Mouse (Mus musculus) kidney, postnatal 36 days (tissue): Measurements from ENCODE around the gene Tatdn3.

Experiments
- DNase-seq, 2 experiments: peaks; one replicate each; pipeline ENCODE4 v3.0.0; 2021 to 2022; ENCODE audit warnings: mixed read lengths in 2 of 2

Tatdn3 gene

DNA sequence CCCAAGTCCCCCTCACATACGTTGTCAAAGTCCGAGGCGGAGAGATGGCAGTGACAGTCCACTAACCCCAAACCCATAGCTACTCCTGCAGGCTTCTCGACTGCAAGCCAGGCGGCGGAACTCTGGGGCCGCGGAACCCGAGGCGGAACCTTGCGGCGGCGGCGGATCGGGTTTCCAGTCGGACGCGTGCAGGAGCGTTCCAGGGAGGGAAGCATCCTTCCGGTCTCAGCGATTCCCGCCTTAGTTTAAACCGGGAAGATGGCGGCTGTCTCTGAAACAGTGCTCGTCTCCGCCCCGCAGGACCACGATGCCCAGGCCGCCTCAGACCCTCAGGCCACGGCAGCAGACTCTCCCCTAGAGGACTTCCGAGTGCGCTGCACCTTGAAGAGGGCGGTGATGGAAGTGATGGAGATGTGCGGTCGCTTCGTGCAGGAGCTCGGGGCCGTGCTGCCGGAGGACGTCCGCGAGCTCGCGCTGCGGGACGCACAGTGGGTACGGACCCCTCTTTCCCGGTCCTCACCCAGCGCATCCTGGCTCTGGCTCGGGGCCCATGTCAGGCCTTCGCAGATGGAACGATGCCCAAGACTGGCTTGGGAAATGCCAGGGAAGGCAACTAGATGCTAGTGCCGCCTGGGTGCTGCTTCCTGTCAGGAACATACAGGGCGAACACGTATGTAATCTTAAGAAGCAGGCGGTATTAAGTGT lies at the start of gene Tatdn3, which contains the start of gene Nsl1:
TSS of gene Tatdn3 (minus strand) at position 152 of the 705 bp plus-strand sequence.
TSS of gene Nsl1 (plus strand) at position 232 of the 705 bp plus-strand sequence.
- peak; percentile 86 to 91 for DNase-seq

- no peak for DNase-seq
These were observed 48.4 kb upstream of the Tatdn3 start for GRCm38 (mm10) chr1:191111146-191111545.

- DNase-seq, result no peak
These were observed 47.2 kb upstream of the Tatdn3 start for GRCm38 (mm10) chr1:191109907-191110306.

- no peak for DNase-seq
These were observed 44.6 kb upstream of the Tatdn3 start for GRCm38 (mm10) chr1:191107306-191107705.

GRCm38 (mm10) chr1:191105246-191105645 lies 42.5 kb upstream of the Tatdn3 start:
- DNase-seq, result no peak

GRCm38 (mm10) chr1:191102730-191103370 lies 40.1 kb upstream of the Tatdn3 start:
- DNase-seq, result no peak

DNA sequence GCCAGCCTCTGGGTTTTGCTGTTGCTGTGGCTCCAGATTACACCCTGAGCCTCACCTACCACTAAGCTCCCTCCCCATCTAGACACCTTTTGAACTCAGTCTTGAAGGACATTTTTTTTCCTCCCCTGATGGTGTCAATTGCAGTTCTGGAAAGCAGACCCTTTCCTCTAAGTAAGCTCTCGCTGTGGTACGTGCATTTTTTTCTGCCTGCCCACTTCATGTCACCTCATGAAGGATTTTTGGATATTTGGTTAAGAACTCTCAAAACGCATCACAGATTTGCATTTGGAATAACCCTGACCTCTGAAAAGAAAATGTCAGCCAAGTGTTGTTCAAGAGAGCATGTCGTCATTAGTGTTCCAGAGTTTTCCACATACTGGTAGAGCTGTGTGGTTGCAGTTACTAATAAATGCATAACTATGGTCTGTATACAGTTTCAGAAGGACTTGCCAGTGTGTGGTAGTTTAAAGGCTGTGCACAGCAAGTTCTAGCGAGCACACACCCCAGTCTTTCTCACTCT lies 37.1 kb upstream of the Tatdn3 start:
- no peak for DNase-seq

GRCm38 (mm10) chr1:191099114-191099513 lies 36.4 kb upstream of the Tatdn3 start:
- DNase-seq, result no peak

- peak; percentile 37 to 74 for DNase-seq
These were observed 35.3 kb upstream of the Tatdn3 start, which contains the start of gene Batf3 for GRCm38 (mm10) chr1:191097802-191098747. TSS of gene Batf3 (plus strand) at chr1:191097847.

GRCm38 (mm10) chr1:191096871-191097681 lies 34.3 kb upstream of the Tatdn3 start:
- DNase-seq, result peak; percentile 31 to 47

GRCm38 (mm10) chr1:191095019-191095418 lies 32.3 kb upstream of the Tatdn3 start:
- DNase-seq, result no peak

GRCm38 (mm10) chr1:191093578-191093977 lies 30.8 kb upstream of the Tatdn3 start:
- DNase-seq, result no peak

DNA sequence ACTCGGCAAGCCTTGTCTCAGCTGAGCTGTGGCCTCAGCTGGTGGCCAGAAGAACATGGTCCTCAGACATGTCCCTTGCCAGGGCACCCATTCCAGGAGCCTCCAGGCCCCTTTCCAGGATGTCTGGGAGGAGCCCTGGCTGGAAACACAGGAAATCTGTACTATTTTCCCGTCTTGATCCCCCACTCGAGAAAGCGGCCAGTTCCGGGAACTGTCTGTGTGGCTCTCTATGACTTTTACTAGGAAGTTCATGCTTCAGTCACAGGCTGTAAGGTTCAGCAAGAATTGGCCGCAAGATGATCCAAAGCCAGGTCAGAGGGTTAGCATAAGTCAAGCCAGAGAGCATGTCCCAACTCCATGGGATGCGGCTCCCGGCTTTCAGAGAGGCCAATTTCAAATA lies 29.3 kb upstream of the Tatdn3 start:
- peak in 1 of 2 experiments; percentile 29 for DNase-seq

DNA sequence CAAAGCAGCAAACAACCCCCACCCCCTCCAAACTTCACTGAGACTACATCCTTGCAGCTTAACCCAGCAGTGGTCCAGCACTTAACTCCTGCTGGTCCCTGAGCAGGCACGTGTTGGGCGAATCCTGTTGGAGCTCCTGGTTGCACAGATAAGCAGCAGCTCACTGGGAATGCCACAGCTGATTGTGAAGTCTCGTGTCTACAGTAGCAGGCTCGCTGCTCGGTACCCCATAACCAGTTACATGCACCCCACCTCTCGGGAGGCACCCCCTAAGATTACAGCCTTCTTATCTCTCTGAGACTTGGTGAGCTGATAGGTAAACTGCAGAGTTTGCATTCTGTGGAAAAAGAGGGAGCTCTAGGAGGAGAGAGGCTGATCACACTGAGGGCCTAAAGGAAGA lies 26.6 kb upstream of the Tatdn3 start:
- no peak for DNase-seq

DNA sequence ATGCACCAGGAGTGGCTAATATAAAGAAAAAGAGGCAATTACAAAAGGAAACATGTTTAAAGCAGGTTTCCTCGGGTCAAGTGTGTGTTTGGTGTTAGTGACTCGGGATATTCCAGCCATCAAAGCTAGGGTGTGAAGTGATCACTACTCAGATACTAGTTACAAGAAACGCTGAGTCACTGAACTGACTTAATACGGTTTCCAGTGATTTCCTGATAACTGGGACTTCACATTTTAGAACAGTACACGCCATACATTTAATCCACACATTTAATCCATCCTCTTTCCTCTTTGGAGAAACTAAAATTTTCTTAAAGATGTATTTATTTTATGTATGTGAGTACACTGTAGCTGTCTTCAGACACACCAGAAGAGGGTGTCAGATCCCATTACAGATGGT lies 25.2 kb upstream of the Tatdn3 start:
- no peak for DNase-seq

DNA sequence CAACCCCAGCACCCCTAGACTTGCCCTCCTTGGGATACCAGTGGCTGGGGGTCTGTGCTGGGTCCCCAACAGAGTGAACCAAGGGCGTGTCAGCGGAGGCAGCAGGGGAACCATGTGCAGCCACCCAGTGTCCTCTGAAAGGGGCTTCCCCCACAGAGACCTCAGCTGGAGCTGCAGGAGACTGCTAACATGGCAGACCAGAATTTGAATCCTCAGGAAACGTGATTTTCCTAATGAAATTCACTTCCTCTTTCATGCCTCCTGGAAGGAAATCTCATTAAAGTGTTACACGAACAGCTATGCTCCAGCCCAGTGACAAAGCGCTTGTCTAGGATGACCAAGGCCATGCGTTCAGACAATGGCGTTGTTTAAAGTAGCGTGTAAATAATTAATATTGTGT lies 24.2 kb upstream of the Tatdn3 start:
- no peak for DNase-seq

GRCm38 (mm10) chr1:191086304-191086878 lies 23.7 kb upstream of the Tatdn3 start:
- DNase-seq, result peak in 1 of 2 experiments; percentile 43

DNA sequence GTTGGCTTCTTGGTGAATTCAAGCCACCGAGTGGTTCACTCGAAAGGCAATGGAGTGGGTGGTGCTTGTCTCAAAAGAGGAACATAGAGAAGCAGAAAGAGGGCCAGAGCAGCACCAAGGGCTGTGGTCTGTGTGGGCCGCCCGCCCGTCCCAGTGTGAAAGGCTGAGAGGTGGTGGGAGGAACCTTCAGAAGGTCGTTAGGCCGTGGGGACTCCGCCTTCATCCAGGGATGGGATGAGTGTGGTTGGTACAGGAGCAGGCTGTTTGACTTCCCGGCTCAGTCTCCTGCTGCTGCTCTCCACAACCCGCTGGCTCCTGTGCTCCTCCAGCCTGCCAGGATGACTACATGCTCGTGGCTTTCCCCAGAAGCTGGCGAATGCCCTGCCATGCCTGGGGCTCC lies 22.9 kb upstream of the Tatdn3 start:
- DNase-seq, result peak in 1 of 2 experiments; percentile 12

DNA sequence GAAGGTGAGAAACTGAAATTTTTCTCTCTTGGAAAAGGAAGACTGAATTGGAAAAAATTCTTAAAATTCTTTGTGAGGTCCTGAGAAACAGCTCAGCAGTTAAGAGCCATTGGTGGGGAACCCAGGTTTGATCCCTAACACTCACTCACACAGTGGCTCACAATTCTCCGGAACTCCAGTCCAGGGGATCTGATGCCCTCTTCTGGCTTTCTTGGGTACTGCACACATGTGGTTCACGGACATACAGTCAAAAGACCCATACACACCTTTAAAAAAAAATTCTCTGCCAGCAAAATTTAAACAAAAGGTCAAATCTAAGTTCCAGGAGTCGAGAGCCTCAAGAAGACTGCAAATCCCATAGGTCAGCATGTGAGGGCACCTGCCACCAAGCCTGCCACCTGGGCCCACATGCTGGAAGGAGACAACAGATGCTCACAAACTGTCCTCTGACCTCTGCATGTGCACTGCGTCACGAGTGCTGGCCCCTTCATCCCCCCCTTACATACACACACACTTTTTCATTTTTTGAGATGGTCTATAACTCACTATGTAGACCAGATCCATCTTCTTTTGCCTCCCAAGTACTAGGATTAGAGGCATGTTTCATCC lies 22.3 kb upstream of the Tatdn3 start:
- DNase-seq, result peak; percentile 50 to 86

- DNase-seq, result no peak
These were observed 20.5 kb upstream of the Tatdn3 start for GRCm38 (mm10) chr1:191083230-191083629.
